Mouse (Mus musculus) midbrain, embryonic 11.5 days (tissue): ENCODE measurements around the gene Mark1. TPM values are rescaled to one million over a fixed set of nuclear protein-coding genes. Genes with fewer than 3 reads are reported as not detected.

Experiments used
- ATAC-seq: fragments of 200-750 bp; cut with Nextera tagmentation; 2 replicates; pipeline ENCODE4 v1.8.0; 2017; ENCODE audit warnings: moderate TSS enrichment, moderate library complexity; ENCODE audit not compliant: low FRiP score
- DNase-seq: peaks from one replicate; pipeline ENCODE4 v3.0.0; 2015; ENCODE audit warnings: low spot score; ENCODE audit errors: missing footprints
- H3K27ac ChIP-seq: fragments of 300-500 bp; sonication (generic); 2 replicates; pipeline ENCODE4 v1.5.1; 2014; ENCODE audit warnings: low read depth, low read length
- H3K27me3 ChIP-seq: fragments of 300-500 bp; sonication (generic); 2 replicates; pipeline ENCODE4 v1.6.1; 2014; ENCODE audit warnings: mild to moderate bottlenecking, low read length, moderate library complexity, mixed read lengths; ENCODE audit not compliant: control insufficient read depth, insufficient read depth
- H3K36me3 ChIP-seq: fragments of 300-500 bp; sonication (generic); 2 replicates; pipeline ENCODE4 v1.6.1; 2014; ENCODE audit warnings: mild to moderate bottlenecking, low read length, moderate library complexity, mixed read lengths; ENCODE audit not compliant: control insufficient read depth, insufficient read depth
- H3K4me1 ChIP-seq: fragments of 300-500 bp; sonication (generic); 2 replicates; pipeline ENCODE4 v1.6.1; 2014; ENCODE audit warnings: low read length; ENCODE audit not compliant: control insufficient read depth, insufficient read depth
- H3K4me2 ChIP-seq: fragments of 300-500 bp; sonication (generic); 2 replicates; pipeline ENCODE4 v1.6.1; 2014; ENCODE audit warnings: mild to moderate bottlenecking, moderate library complexity
- H3K4me3 ChIP-seq: fragments of 300-500 bp; sonication (generic); 2 replicates; pipeline ENCODE4 v1.5.1; 2014; ENCODE audit warnings: low read depth, low read length
- H3K9ac ChIP-seq: fragments of 300-500 bp; sonication (generic); 2 replicates; pipeline ENCODE4 v1.6.1; 2014; ENCODE audit warnings: low read length
- H3K9me3 ChIP-seq: fragments of 300-500 bp; sonication (generic); 2 replicates; pipeline ENCODE4 v1.6.1; 2016; ENCODE audit warnings: low read length; ENCODE audit not compliant: control insufficient read depth
- WGBS: fragments of 180-500 bp; shearing (Covaris S2); extraction: QIAGEN DNeasy Blood & Tissue Kit; methylation state at CpG from one replicate; pipeline ENCODE4 v1.1.7; 2014; 5-methylcytosine and 5-hydroxymethylcytosine counted together
- polyA plus RNA-seq: library from polyadenylated mRNA; unstranded; fragments of >200 nt; fragmentation: Nextera tagmentation; extraction: Ambion mirVana; gene quantifications from 2 replicates; pipeline ENCODE4 v1.2.1, GENCODE M21; 2014

Mark1 gene
- polyA plus RNA-seq, 1 experiment from 2014 or later = 5.3 TPM

- Histone ChIP-seq H3K27ac (no peak overlapping the region), H3K9ac (no peak overlapping the region), H3K9me3 (no peaks in the 10 kb centered on the region), H3K36me3 (no peaks in the 10 kb centered on the region), H3K4me3 (no peak overlapping the region), H3K27me3 (no peaks in the 10 kb centered on the region), H3K4me1 (no peaks in the 10 kb centered on the region), H3K4me2 (no peak overlapping the region)
- 91% methylated on average over 9 of the region's 9 CpGs for WGBS
- ATAC-seq (no peak), DNase-seq (no peak)
Measured at GRCm38 (mm10) chr1:184857216-184857615, 142.2 kb downstream of the Mark1 start.

GRCm38 (mm10) chr1:184853922-184854321, 145.4 kb downstream of the Mark1 start:
- H3K9me3 ChIP-seq = no peaks in the 10 kb centered on the region
- H3K4me1 ChIP-seq = no peaks in the 10 kb centered on the region
- no peak overlapping the region for H3K4me3 ChIP-seq
- H3K27ac ChIP-seq = no peak overlapping the region
- no peak overlapping the region for H3K4me2 ChIP-seq
- DNase-seq = no peak
- H3K36me3 ChIP-seq = no peaks in the 10 kb centered on the region
- 57% methylated on average over 3 of the region's 3 CpGs for WGBS
- no peak for ATAC-seq
- no peak overlapping the region for H3K9ac ChIP-seq
- H3K27me3 ChIP-seq = no peaks in the 10 kb centered on the region; the same call in 1 of the 2 replicates

GRCm38 (mm10) chr1:184853339-184853738, 146.0 kb downstream of the Mark1 start:
- no peak overlapping the region for H3K4me2 ChIP-seq
- no peak overlapping the region for H3K9ac ChIP-seq
- peak; percentile 87 for DNase-seq
- 24% methylated on average over 5 of the region's 5 CpGs for WGBS
- H3K4me3 ChIP-seq = no peak overlapping the region
- no peaks in the 10 kb centered on the region for H3K9me3 ChIP-seq
- no peaks in the 10 kb centered on the region; the same call in none of the 2 replicates for H3K27me3 ChIP-seq
- no peaks in the 10 kb centered on the region for H3K4me1 ChIP-seq
- no peaks in the 10 kb centered on the region for H3K36me3 ChIP-seq
- peak; percentile 54; the same call in 1 of the 2 replicates for ATAC-seq
- H3K27ac ChIP-seq = no peak overlapping the region

GRCm38 (mm10) chr1:184851741-184852618, 147.4 kb downstream of the Mark1 start:
- peak overlapping the region; percentile 9; the same call in 1 of the 2 replicates for H3K9ac ChIP-seq
- ATAC-seq = peak; percentile 92
- H3K27me3 ChIP-seq = peaks cover 3% of the 10 kb centered on the region
- no peaks in the 10 kb centered on the region for H3K9me3 ChIP-seq
- peak; percentile 97 for DNase-seq
- H3K4me3 ChIP-seq = peak overlapping the region; percentile 3; the same call in 1 of the 2 replicates
- H3K36me3 ChIP-seq = no peaks in the 10 kb centered on the region
- H3K4me2 ChIP-seq = peak overlapping the region; percentile 41
- no peak overlapping the region for H3K27ac ChIP-seq
- WGBS = 21% methylated on average over 31 of the region's 31 CpGs
- no peaks in the 10 kb centered on the region for H3K4me1 ChIP-seq

- WGBS = 47% methylated on average over 7 of the region's 7 CpGs
Measured at GRCm38 (mm10) chr1:184851166-184851565, 148.2 kb downstream of the Mark1 start.

GRCm38 (mm10) chr1:184846973-184847372, 152.4 kb downstream of the Mark1 start:
- no peak for ATAC-seq
- whole genome bisulfite sequencing = 57% methylated on average over 3 of the region's 3 CpGs
- Histone ChIP-seq H3K4me2 (no peak overlapping the region), H3K27ac (no peak overlapping the region), H3K9me3 (no peaks in the 10 kb centered on the region), H3K36me3 (no peaks in the 10 kb centered on the region), H3K27me3 (peaks cover 3% of the 10 kb centered on the region), H3K9ac (no peak overlapping the region), H3K4me3 (no peak overlapping the region), H3K4me1 (peaks cover 9% of the 10 kb centered on the region)
- DNase-seq = peak; percentile 73

More at GRCm38 (mm10) chr1:184851166-184851565, 148.2 kb downstream of the Mark1 start:
- Histone ChIP-seq H3K27ac (no peak overlapping the region), H3K36me3 (no peaks in the 10 kb centered on the region), H3K4me2 (no peak overlapping the region), H3K4me3 (no peak overlapping the region), H3K9me3 (no peaks in the 10 kb centered on the region), H3K9ac (no peak overlapping the region), H3K27me3 (peaks cover 3% of the 10 kb centered on the region), H3K4me1 (no peaks in the 10 kb centered on the region; the same call in 1 of the 2 replicates)
- DNase-seq = peak; percentile 82
- no peak for ATAC-seq

Other genes with a start within 250 kb of the Mark1 start
- gene Marc1, start 188.3 kb downstream of the Mark1 start, polyA plus RNA-seq = not detected in 2 replicates
- gene Marc2, start 153.1 kb downstream of the Mark1 start, polyA plus RNA-seq = 107 and 110 TPM in 2 replicates
- gene C130074G19Rik, start 116.4 kb downstream of the Mark1 start, polyA plus RNA-seq = 0.50 and 0.52 TPM in 2 replicates
- gene Rab3gap2, start 204.5 kb upstream of the Mark1 start, polyA plus RNA-seq = 21.0 and 22.3 TPM in 2 replicates